In genomic region chr7:102516261-102517050, GRCm38 (mm10) we compare ENCODE assay signal across 11 mouse cellular contexts. TPM values are rescaled to one million over a fixed set of nuclear protein-coding genes. Genes with fewer than 3 reads are reported as not detected.
DNase-seq lines count a peak whose midpoint lies in the region; ATAC-seq and TF ChIP-seq lines count a peak whose summit lies in the region.
"Had no signal": no experiment of that assay in that cellular context is flagged by ENCODE, and none has a peak within 500 bp of the region (broad histone marks: within the 10 kb centered on the region; RNA-seq: fewer than 3 reads in every experiment).

No protein-coding gene starts in this region.

- H3K9me3 ChIP-seq in embryonic facial prominence, embryonic 14.5 days (ENCODE audit: control insufficient read depth, low read length), result no peaks in the 10 kb centered on the region
- no peaks in the 10 kb centered on the region for H3K9me3 ChIP-seq in embryonic facial prominence, embryonic 10.5 days
- no peaks in the 10 kb centered on the region for H3K9me3 ChIP-seq in limb, embryonic 14.5 days (ENCODE audit: control insufficient read depth, low read length)
- H3K9me3 ChIP-seq in limb, embryonic 10.5 days (replicated peaks), result no peaks in the 10 kb centered on the region
- H3K9me3 ChIP-seq: hindbrain, embryonic 13.5 days; limb, embryonic 12.5 days had no signal

- H3K4me3 ChIP-seq in embryonic facial prominence, embryonic 14.5 days (ENCODE audit: low read depth, low read length), result no peak overlapping the region
- H3K4me3 ChIP-seq in embryonic facial prominence, embryonic 10.5 days, result no peak overlapping the region
- H3K4me3 ChIP-seq in limb, embryonic 14.5 days (replicated peaks; ENCODE audit: low read length), result no peak overlapping the region
- no peak overlapping the region for H3K4me3 ChIP-seq in limb, embryonic 10.5 days
- H3K4me3 ChIP-seq: erythroblast, embryonic 14.5 days; hindbrain, embryonic 13.5 days; limb, embryonic 12.5 days had no signal

- no peak overlapping the region for H3K4me2 ChIP-seq in embryonic facial prominence, embryonic 14.5 days (ENCODE audit: low read depth, low read length)
- no peak overlapping the region for H3K4me2 ChIP-seq in limb, embryonic 14.5 days (replicated peaks; ENCODE audit: low read depth, low read length, severe bottlenecking)
- H3K4me2 ChIP-seq: hindbrain, embryonic 13.5 days; limb, embryonic 12.5 days had no signal

- peaks cover 9% of the 10 kb centered on the region for H3K4me1 ChIP-seq in embryonic facial prominence, embryonic 14.5 days (ENCODE audit: control insufficient read depth, insufficient read depth, low read length)
- H3K4me1 ChIP-seq in embryonic facial prominence, embryonic 10.5 days, result peaks cover 14% of the 10 kb centered on the region
- peaks cover 6% of the 10 kb centered on the region; the same call in 1 of the 2 replicates for H3K4me1 ChIP-seq in limb, embryonic 14.5 days (ENCODE audit: control insufficient read depth, insufficient read depth, low read length)
- peaks cover 16% of the 10 kb centered on the region for H3K4me1 ChIP-seq in limb, embryonic 10.5 days

- H3K9ac ChIP-seq in embryonic facial prominence, embryonic 14.5 days (ENCODE audit: low read depth, low read length), result no peak overlapping the region
- no peak overlapping the region for H3K9ac ChIP-seq in limb, embryonic 14.5 days (ENCODE audit: low read depth, low read length, severe bottlenecking)
- H3K9ac ChIP-seq: hindbrain, embryonic 13.5 days; limb, embryonic 12.5 days had no signal

- peaks cover 13% of the 10 kb centered on the region; the same call in 1 of the 2 replicates for H3K27me3 ChIP-seq in embryonic facial prominence, embryonic 14.5 days (replicated peaks; ENCODE audit: control insufficient read depth, insufficient read depth, low read length)
- H3K27me3 ChIP-seq in embryonic facial prominence, embryonic 10.5 days (replicated peaks; ENCODE audit: low read depth, poor library complexity, severe bottlenecking), result peaks cover 28% of the 10 kb centered on the region
- H3K27me3 ChIP-seq in limb, embryonic 14.5 days (ENCODE audit: control insufficient read depth, insufficient read depth, low read length), result peaks cover 4% of the 10 kb centered on the region; the same call in 1 of the 2 replicates
- H3K27me3 ChIP-seq in limb, embryonic 10.5 days (ENCODE audit: low read depth, poor library complexity, severe bottlenecking), result peaks cover 37% of the 10 kb centered on the region

- TF ChIP-seq POLR2A in limb, embryonic 14.5 days (IDR thresholded peaks at IDR 0.05; ENCODE audit: borderline replicate concordance, extremely low read depth, insufficient read depth, insufficient read length), result no peak

- peak; percentile 34; the same call in 1 of the 2 replicates for ATAC-seq in embryonic facial prominence, embryonic 14.5 days (ENCODE audit: low read depth)
- ATAC-seq in limb, embryonic 14.5 days (ENCODE audit: low FRiP score, low read depth), result no peak

- no peaks in the 10 kb centered on the region for H3K36me3 ChIP-seq in embryonic facial prominence, embryonic 14.5 days (ENCODE audit: control insufficient read depth, insufficient read depth, low read length)
- H3K36me3 ChIP-seq in embryonic facial prominence, embryonic 10.5 days (replicated peaks), result no peaks in the 10 kb centered on the region
- no peaks in the 10 kb centered on the region for H3K36me3 ChIP-seq in limb, embryonic 14.5 days (ENCODE audit: control insufficient read depth, insufficient read depth, low read length)
- H3K36me3 ChIP-seq in limb, embryonic 10.5 days, result no peaks in the 10 kb centered on the region
- H3K36me3 ChIP-seq: hindbrain, embryonic 13.5 days; limb, embryonic 12.5 days had no signal

- peak; percentile 48 for DNase-seq in embryonic facial prominence, embryonic 14.5 days (ENCODE audit: low spot score)
- DNase-seq in embryonic facial prominence, embryonic 10.5 days (ENCODE audit: low spot score), result no peak
- peak; percentile 13 for DNase-seq in limb, embryonic 14.5 days (ENCODE audit: low spot score)
- no peak for DNase-seq in limb, embryonic 10.5 days (ENCODE audit: low spot score)
- peak; percentile 82 for DNase-seq in cerebellum, postnatal 14 days
- peak; percentile 13 to 37 for DNase-seq in lung, postnatal 4 days
- no peak for DNase-seq in frontal cortex, postnatal 14 days (ENCODE audit: low spot score in 2 of 2)
- DNase-seq in thymus, adult 18-20 months, result no peak

- no peak overlapping the region for H3K27ac ChIP-seq in embryonic facial prominence, embryonic 14.5 days (replicated peaks; ENCODE audit: low read depth, low read length)
- H3K27ac ChIP-seq in embryonic facial prominence, embryonic 10.5 days (replicated peaks), result no peak overlapping the region
- no peak overlapping the region for H3K27ac ChIP-seq in limb, embryonic 14.5 days (replicated peaks; ENCODE audit: low read depth, low read length)
- H3K27ac ChIP-seq in limb, embryonic 10.5 days, result no peak overlapping the region
- H3K27ac ChIP-seq: hindbrain, embryonic 13.5 days; limb, embryonic 12.5 days had no signal

- WGBS in embryonic facial prominence, embryonic 14.5 days, result 45% methylated on average over 10 of the region's 10 CpGs
- WGBS in embryonic facial prominence, embryonic 10.5 days, result 78% methylated on average over 10 of the region's 10 CpGs
- 48% methylated on average over 10 of the region's 10 CpGs for WGBS in limb, embryonic 14.5 days
- 83% methylated on average over 10 of the region's 10 CpGs for WGBS in limb, embryonic 10.5 days

RNA-seq across cellular contexts. Expression of gene Olfr545, which starts 17.1 kb away (rescaled TPM):
- not detected in 2 replicates for polyA plus RNA-seq in embryonic facial prominence, embryonic 14.5 days (2014; fragmentation: Nextera tagmentation; extraction: Ambion mirVana)
- 0.05 and 0.24 TPM in 2 replicates for polyA plus RNA-seq in embryonic facial prominence, embryonic 10.5 days (2016; fragmentation: Nextera tagmentation; extraction: Ambion mirVana)
- polyA plus RNA-seq in limb, embryonic 14.5 days (2012; rRNA removed), result not detected in 2 replicates
- not detected in 2 replicates for polyA plus RNA-seq in limb, embryonic 14.5 days (2014; fragmentation: Nextera tagmentation; extraction: Ambion mirVana)
- polyA plus RNA-seq in limb, embryonic 10.5 days (2016; fragmentation: Nextera tagmentation; extraction: Ambion mirVana), result 0.05 and 0.21 TPM in 2 replicates
- polyA plus RNA-seq: erythroblast, embryonic 14.5 days had no signal

RNA-seq across cellular contexts. Expression of gene Olfr547, which starts 18.1 kb away (rescaled TPM):
- polyA plus RNA-seq in embryonic facial prominence, embryonic 14.5 days (2014; fragmentation: Nextera tagmentation; extraction: Ambion mirVana), result not detected in 2 replicates
- not detected in 2 replicates for polyA plus RNA-seq in embryonic facial prominence, embryonic 10.5 days (2016; fragmentation: Nextera tagmentation; extraction: Ambion mirVana)
- polyA plus RNA-seq in limb, embryonic 14.5 days (2012; rRNA removed), result not detected in 2 replicates
- polyA plus RNA-seq in limb, embryonic 14.5 days (2014; fragmentation: Nextera tagmentation; extraction: Ambion mirVana), result not detected in 2 replicates
- polyA plus RNA-seq in limb, embryonic 10.5 days (2016; fragmentation: Nextera tagmentation; extraction: Ambion mirVana), result not detected in 2 replicates
- polyA plus RNA-seq: erythroblast, embryonic 14.5 days; hindbrain, embryonic 13.5 days; limb, embryonic 12.5 days had no signal

RNA-seq across cellular contexts. Expression of gene Olfr548-ps1, which starts 24.2 kb away (rescaled TPM):
- not detected in 2 replicates for polyA plus RNA-seq in embryonic facial prominence, embryonic 14.5 days (2014; fragmentation: Nextera tagmentation; extraction: Ambion mirVana)
- polyA plus RNA-seq in embryonic facial prominence, embryonic 10.5 days (2016; fragmentation: Nextera tagmentation; extraction: Ambion mirVana), result not detected in 2 replicates
- polyA plus RNA-seq in limb, embryonic 14.5 days (2012; rRNA removed), result not detected in 2 replicates
- not detected in 2 replicates for polyA plus RNA-seq in limb, embryonic 14.5 days (2014; fragmentation: Nextera tagmentation; extraction: Ambion mirVana)
- polyA plus RNA-seq in limb, embryonic 10.5 days (2016; fragmentation: Nextera tagmentation; extraction: Ambion mirVana), result not detected in 2 replicates
- polyA plus RNA-seq: erythroblast, embryonic 14.5 days; hindbrain, embryonic 13.5 days; limb, embryonic 12.5 days had no signal

RNA-seq across cellular contexts. Expression of gene Olfr544, which starts 28.3 kb away (rescaled TPM):
- 0.10 and 0.14 TPM in 2 replicates for polyA plus RNA-seq in embryonic facial prominence, embryonic 14.5 days (2014; fragmentation: Nextera tagmentation; extraction: Ambion mirVana)
- 0.10 and 0.13 TPM in 2 replicates for polyA plus RNA-seq in embryonic facial prominence, embryonic 10.5 days (2016; fragmentation: Nextera tagmentation; extraction: Ambion mirVana)
- polyA plus RNA-seq in limb, embryonic 14.5 days (2012; rRNA removed), result not detected in 2 replicates
- polyA plus RNA-seq in limb, embryonic 14.5 days (2014; fragmentation: Nextera tagmentation; extraction: Ambion mirVana), result 0.11 and 0.18 TPM in 2 replicates
- polyA plus RNA-seq in limb, embryonic 10.5 days (2016; fragmentation: Nextera tagmentation; extraction: Ambion mirVana), result 0.06 and 0.10 TPM in 2 replicates
- polyA plus RNA-seq: erythroblast, embryonic 14.5 days; limb, embryonic 12.5 days had no signal

RNA-seq across cellular contexts. Expression of gene Olfr549, which starts 33.2 kb away (rescaled TPM):
- polyA plus RNA-seq in embryonic facial prominence, embryonic 14.5 days (2014; fragmentation: Nextera tagmentation; extraction: Ambion mirVana), result not detected in 2 replicates
- not detected in 2 replicates for polyA plus RNA-seq in embryonic facial prominence, embryonic 10.5 days (2016; fragmentation: Nextera tagmentation; extraction: Ambion mirVana)
- not detected in 2 replicates for polyA plus RNA-seq in limb, embryonic 14.5 days (2012; rRNA removed)
- polyA plus RNA-seq in limb, embryonic 14.5 days (2014; fragmentation: Nextera tagmentation; extraction: Ambion mirVana), result not detected in 2 replicates
- not detected in 2 replicates for polyA plus RNA-seq in limb, embryonic 10.5 days (2016; fragmentation: Nextera tagmentation; extraction: Ambion mirVana)
- polyA plus RNA-seq: erythroblast, embryonic 14.5 days; hindbrain, embryonic 13.5 days; limb, embryonic 12.5 days had no signal

Comparison
In these comparisons a context has a peak if more than half of its experiments do, and no peak if none do; other contexts are left out.
1. DNase-seq: peak in embryonic facial prominence, embryonic 14.5 days (single experiment), limb, embryonic 14.5 days (single experiment), cerebellum, postnatal 14 days (2 of 2) and lung, postnatal 4 days (2 of 2); none in embryonic facial prominence, embryonic 10.5 days (single experiment), limb, embryonic 10.5 days (single experiment), frontal cortex, postnatal 14 days (0 of 2) and thymus, adult 18-20 months (0 of 2).